Mouse (Mus musculus) stomach, postnatal 0 days (tissue): ENCODE results near the gene Uqcrc1. TPM values are rescaled to one million over a fixed set of nuclear protein-coding genes. Genes with fewer than 3 reads are reported as not detected.

Experiments used
- ATAC-seq: fragments of 200-750 bp; cut with Nextera tagmentation; 2 replicates; pipeline ENCODE4 v1.8.0; 2017; ENCODE audit not compliant: low FRiP score, low TSS enrichment
- DNase-seq: peaks from one replicate; pipeline ENCODE4 v3.0.0-alpha.2; 2016; ENCODE audit warnings: low spot score
- H3K27ac ChIP-seq: fragments of 300-500 bp; sonication (generic); replicated peaks from 2 replicates; pipeline ENCODE4 v1.5.1; 2014; ENCODE audit warnings: mild to moderate bottlenecking, control low read depth
- H3K27me3 ChIP-seq: fragments of 300-500 bp; sonication (generic); 2 replicates; pipeline ENCODE4 v1.6.1; 2014; ENCODE audit warnings: low read length; ENCODE audit not compliant: control insufficient read depth, insufficient read depth
- H3K36me3 ChIP-seq: fragments of 300-500 bp; sonication (generic); 2 replicates; pipeline ENCODE4 v1.6.1; 2014; ENCODE audit warnings: low read length, mixed read lengths; ENCODE audit not compliant: control insufficient read depth, insufficient read depth
- H3K4me1 ChIP-seq: fragments of 300-500 bp; sonication (generic); replicated peaks from 2 replicates; pipeline ENCODE4 v1.6.1; 2014; ENCODE audit warnings: antibody characterized with exemption; ENCODE audit not compliant: control insufficient read depth, insufficient read depth
- H3K4me2 ChIP-seq: fragments of 300-500 bp; sonication (generic); replicated peaks from 2 replicates; pipeline ENCODE4 v1.6.1; 2014; ENCODE audit warnings: low read depth, mild to moderate bottlenecking, control low read depth, moderate library complexity
- H3K4me3 ChIP-seq: fragments of 300-500 bp; sonication (generic); 2 replicates; pipeline ENCODE4 v1.5.1; 2014; ENCODE audit warnings: low read depth, low read length, control low read depth
- H3K9ac ChIP-seq: fragments of 300-500 bp; sonication (generic); 2 replicates; pipeline ENCODE4 v1.6.1; 2014; ENCODE audit warnings: mild to moderate bottlenecking, low read length, control low read depth, mixed read lengths
- H3K9me3 ChIP-seq: fragments of 300-500 bp; sonication (generic); 2 replicates; pipeline ENCODE4 v1.6.1; 2016; ENCODE audit warnings: low read length; ENCODE audit not compliant: control insufficient read depth
- CTCF ChIP-seq: IDR thresholded peaks from 2 replicates; pipeline ENCODE4 v1.5.1; 2016; ENCODE audit warnings: antibody characterized with exemption, low read depth, mild to moderate bottlenecking, moderate library complexity
- EP300 ChIP-seq: optimal IDR thresholded peaks from 2 replicates; pipeline ENCODE3; 2016; ENCODE audit warnings: antibody characterized with exemption
- WGBS: fragments of 180-500 bp; shearing (Covaris S2); extraction: QIAGEN DNeasy Blood & Tissue Kit; methylation state at CpG from one replicate; pipeline ENCODE4 v1.1.7; 2014; 5-methylcytosine and 5-hydroxymethylcytosine counted together
- microRNA counts: library from miRNA; unstranded; fragments of <30 nt; microRNA quantifications from one replicate; lab custom pipeline; 2015
- microRNA-seq: library from miRNA; unstranded; fragments of <30 nt; microRNA quantifications from one replicate; pipeline ENCODE4, GENCODE M21; 2016
- polyA plus RNA-seq: library from polyadenylated mRNA; unstranded; fragments of >200 nt; fragmentation: Nextera tagmentation; extraction: Ambion mirVana; gene quantifications from 2 replicates; pipeline ENCODE4 v1.2.1, GENCODE M21; 2015

Gene Uqcrc1
- polyA plus RNA-seq, 1 experiment from 2014 or later: 476 TPM

DNA sequence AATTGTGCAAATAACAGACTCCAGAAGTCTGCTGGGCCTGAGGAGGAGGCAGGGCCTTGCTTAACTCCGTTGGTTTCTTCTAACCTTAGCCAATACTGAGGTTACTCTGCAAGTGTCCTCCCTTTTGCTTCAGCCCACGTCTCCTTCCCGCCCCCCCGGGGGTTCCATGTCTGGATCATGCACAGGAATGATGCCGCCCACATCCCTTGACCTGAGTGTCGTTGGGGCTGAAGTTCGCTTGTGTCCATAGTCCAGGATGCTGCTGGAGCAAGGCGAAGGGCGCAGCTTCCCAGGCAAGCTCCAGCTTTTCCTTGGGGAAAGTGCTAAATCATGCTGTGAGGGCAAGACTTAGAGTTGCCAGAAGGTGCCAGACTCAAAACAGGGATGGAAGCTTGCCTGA lies 60.0 kb downstream of the Uqcrc1 start:
- 64% methylated on average over 9 of the region's 9 CpGs for WGBS
- peak overlapping the region; percentile 13; the same call in 1 of the 2 replicates for H3K9ac ChIP-seq
- H3K4me2 ChIP-seq: no peak overlapping the region
- H3K36me3 ChIP-seq: no peaks in the 10 kb centered on the region
- DNase-seq (no peak), ATAC-seq (no peak)
- H3K4me3 ChIP-seq: no peak overlapping the region
- H3K27ac ChIP-seq: no peak overlapping the region
- H3K9me3 ChIP-seq: no peaks in the 10 kb centered on the region
- no peak for TF ChIP-seq EP300
- no peak for TF ChIP-seq CTCF
- no peaks in the 10 kb centered on the region for H3K27me3 ChIP-seq
- H3K4me1 ChIP-seq: no peaks in the 10 kb centered on the region

GRCm38 (mm10) chr9:108998287-108999166 lies 62.1 kb downstream of the Uqcrc1 start:
- WGBS: 74% methylated on average over 19 of the region's 19 CpGs
- H3K9me3 ChIP-seq: no peaks in the 10 kb centered on the region
- no peaks in the 10 kb centered on the region for H3K36me3 ChIP-seq
- DNase-seq: no peak
- H3K27me3 ChIP-seq: no peaks in the 10 kb centered on the region
- H3K4me2 ChIP-seq: no peak overlapping the region
- H3K27ac ChIP-seq: peak overlapping the region; percentile 35
- no peak overlapping the region for H3K9ac ChIP-seq
- no peak for ATAC-seq
- H3K4me1 ChIP-seq: no peaks in the 10 kb centered on the region
- no peak overlapping the region for H3K4me3 ChIP-seq
- TF ChIP-seq CTCF (no peak), EP300 (no peak)

GRCm38 (mm10) chr9:108999167-108999526 lies 62.7 kb downstream of the Uqcrc1 start:
- H3K4me3 ChIP-seq: no peak overlapping the region
- no peaks in the 10 kb centered on the region for H3K36me3 ChIP-seq
- no peak overlapping the region for H3K4me2 ChIP-seq
- H3K9ac ChIP-seq: no peak overlapping the region
- no peaks in the 10 kb centered on the region for H3K4me1 ChIP-seq
- no peak for TF ChIP-seq EP300
- TF ChIP-seq CTCF: no peak
- DNase-seq (no peak), ATAC-seq (0 out of 2 replicates have a peak, but pooled peaks have one; percentile 13)
- 59% methylated on average over 4 of the region's 4 CpGs for WGBS
- no peaks in the 10 kb centered on the region for H3K9me3 ChIP-seq
- H3K27ac ChIP-seq: peak overlapping the region; percentile 35
- no peaks in the 10 kb centered on the region for H3K27me3 ChIP-seq

MicroRNAs encoded within 50 kb of the gene (microRNA counts, 519-probe panel; counts per million panel counts)
- microRNA mmu-miR-711 (lab: Ali Mortazavi, UCI): not detected

Small RNAs within 50 kb of the gene (microRNA-seq; reads per million reads assigned to microRNA genes)
- not detected for gene Mir711

Other genes with a start within 250 kb of the Uqcrc1 start
- gene Prkar2a, start 247.3 kb upstream of the Uqcrc1 start, polyA plus RNA-seq: 22.2 and 24.0 TPM in 2 replicates
- 35.7 and 37.8 TPM in 2 replicates for gene Ip6k2, start 152.8 kb upstream of the Uqcrc1 start, polyA plus RNA-seq
- 7.9 and 8.5 TPM in 2 replicates for gene Nckipsd, start 128.3 kb upstream of the Uqcrc1 start, polyA plus RNA-seq
- 0.15 and 0.22 TPM in 2 replicates for gene Celsr3, start 110.3 kb upstream of the Uqcrc1 start, polyA plus RNA-seq
- 8.0 and 8.2 TPM in 2 replicates for gene Slc26a6, start 83.3 kb upstream of the Uqcrc1 start, polyA plus RNA-seq
- gene Tmem89, start 22.0 kb upstream of the Uqcrc1 start, polyA plus RNA-seq: 0.51 and 0.67 TPM in 2 replicates
- gene Col7a1, start 17.0 kb downstream of the Uqcrc1 start, polyA plus RNA-seq: 6.2 and 9.6 TPM in 2 replicates
- gene Ucn2, start 49.4 kb downstream of the Uqcrc1 start, polyA plus RNA-seq: not detected in 2 replicates
- gene Pfkfb4, start 55.1 kb downstream of the Uqcrc1 start, polyA plus RNA-seq: 10.3 and 12.1 TPM in 2 replicates
- 168 and 181 TPM in 2 replicates for gene Shisa5, start 101.9 kb downstream of the Uqcrc1 start, polyA plus RNA-seq
- 13.3 and 15.8 TPM in 2 replicates for gene Trex1, start 123.1 kb downstream of the Uqcrc1 start, polyA plus RNA-seq
- gene Atrip, start 137.5 kb downstream of the Uqcrc1 start, polyA plus RNA-seq: 10.8 and 11.3 TPM in 2 replicates
- gene Ccdc51, start 145.9 kb downstream of the Uqcrc1 start, polyA plus RNA-seq: 8.9 and 9.9 TPM in 2 replicates
- gene Tma7, start 146.0 kb downstream of the Uqcrc1 start, polyA plus RNA-seq: 416 and 424 TPM in 2 replicates
- gene Plxnb1, start 158.8 kb downstream of the Uqcrc1 start, polyA plus RNA-seq: 3.0 and 3.7 TPM in 2 replicates
- not detected in 2 replicates for gene Fbxw21, start 225.4 kb downstream of the Uqcrc1 start, polyA plus RNA-seq